Mouse (Mus musculus): Measurements from ENCODE around the gene Gpam.

- TF ChIP-seq CTCF (IDR thresholded peaks at IDR 0.05; ENCODE audit: low read depth, low read length) (no peak), POLR2A (IDR thresholded peaks at IDR 0.05; ENCODE audit: borderline replicate concordance, low read depth, low read length) (no peak)
Measured at GRCm38 (mm10) chr19:55117991-55118390, 9.0 kb downstream of the Gpam start.

Data from bone marrow macrophage, adult 2 months (primary cell).